Mouse (Mus musculus) T-helper 17 cell (primary cell): ENCODE data around the gene Plppr3.

Experiments
- in situ Hi-C, 2 experiments: fragments of 300-600 bp; cut with MboI, MseI; formaldehyde crosslinking; loops; 1 replicate in 1 of 2; 2 replicates in 1 of 2; pipeline ENCODE4 v1.15.1; 2025; ENCODE audit warnings: high pct_unique_total_duplicates in 2 of 2

Plppr3 gene

DNA sequence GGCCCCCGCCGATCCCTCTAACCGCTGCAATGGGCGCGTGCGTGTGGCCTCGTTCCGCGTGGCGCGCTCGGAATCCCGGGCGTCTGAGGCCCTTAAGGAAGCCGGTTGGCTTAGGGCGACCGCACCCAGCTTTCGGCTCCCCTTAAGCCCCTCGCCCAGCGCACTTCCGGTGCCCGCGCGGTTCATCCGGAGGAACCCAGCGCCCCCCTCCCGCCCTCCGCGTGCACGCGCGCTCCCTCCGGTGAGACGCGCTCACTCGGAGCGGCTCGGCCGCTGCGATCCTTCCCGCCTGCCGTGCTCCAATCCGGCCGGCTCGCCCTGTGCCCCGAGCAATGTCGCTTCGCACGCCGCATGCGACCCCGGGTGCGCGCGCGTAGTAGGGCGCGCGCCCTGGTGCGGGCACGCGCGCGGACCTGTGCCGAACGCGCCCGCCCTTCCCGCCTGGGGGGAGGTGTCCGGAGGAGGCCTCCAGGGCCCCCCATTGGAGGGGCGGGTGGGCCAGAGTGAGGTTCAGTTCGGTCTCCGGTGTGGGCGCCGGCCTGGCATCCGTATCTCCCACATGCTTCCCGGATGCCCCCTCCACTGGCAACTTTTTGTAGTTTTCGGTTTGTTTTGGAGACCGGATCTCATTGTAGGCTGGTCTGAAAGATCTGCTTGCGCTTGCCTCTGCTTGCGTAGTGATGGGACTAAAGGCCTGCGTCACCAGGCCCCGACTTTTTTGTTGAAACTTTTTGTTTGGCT lies 19.5 kb downstream of the Plppr3 start:
- in situ Hi-C loops = loop anchor here in 1 of 2 experiments (25.0 kb wide), 1 partner anchor 1268 kb away; the partner anchor contains the start of gene Syde1

DNA sequence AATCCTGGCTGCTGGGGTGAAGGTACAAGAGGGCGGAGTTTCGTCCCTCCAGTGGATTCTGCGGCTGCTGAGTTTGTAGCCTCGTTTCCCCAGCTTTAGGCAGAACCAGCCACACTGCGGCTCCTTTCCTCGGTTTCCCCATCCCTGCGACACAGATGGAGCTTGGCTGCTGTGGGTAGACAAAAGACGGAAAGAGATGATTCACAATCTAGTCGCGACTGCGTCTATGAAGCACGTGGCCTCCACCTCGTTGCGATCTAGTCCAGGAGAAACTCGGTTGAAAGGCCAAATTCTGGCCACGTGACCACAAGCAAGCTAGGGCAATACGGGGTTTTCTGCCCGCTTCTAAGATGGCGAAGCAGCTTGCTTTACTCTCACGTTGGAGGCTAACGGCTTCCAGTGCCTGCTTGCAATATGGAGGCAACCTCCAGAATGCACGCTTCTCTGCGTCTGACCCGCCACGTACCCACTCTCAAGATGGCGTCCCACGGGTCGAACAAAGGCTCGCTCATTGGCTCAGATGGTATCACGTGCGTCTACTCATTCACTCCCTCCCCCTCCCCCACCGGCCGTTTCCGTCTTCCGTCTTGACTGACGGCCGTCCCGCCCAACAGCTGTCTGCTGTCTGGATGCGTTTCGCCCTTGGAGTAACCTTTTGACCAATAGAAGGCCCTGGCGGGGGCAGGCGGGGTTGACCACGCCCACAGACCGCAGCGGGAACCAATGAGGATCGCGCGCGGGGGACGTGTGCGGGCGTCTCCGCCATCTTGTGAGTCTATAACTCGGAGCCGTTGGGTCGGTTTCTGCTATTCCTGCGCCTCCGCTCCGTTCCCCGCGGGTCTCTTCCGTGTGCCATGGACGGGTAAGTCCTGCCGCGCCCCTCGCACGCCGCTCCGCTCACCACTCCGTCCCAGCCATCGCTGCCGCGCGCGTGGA lies 20.3 kb downstream of the Plppr3 start, which contains the start of gene Ptbp1:
Gene Ptbp1 (plus strand): TSS at position 568 of the 936 bp plus-strand sequence.
- in situ Hi-C loops = loop anchor here in 1 of 2 experiments (25.0 kb wide), 1 partner anchor 1267 kb away; the partner anchor contains the start of gene Syde1

- in situ Hi-C loops = loop anchor here in 1 of 2 experiments (25.0 kb wide), 1 partner anchor 1266 kb away; the partner anchor contains the start of gene Syde1
Measured at GRCm38 (mm10) chr10:79853392-79853791, 21.0 kb downstream of the Plppr3 start.

DNA sequence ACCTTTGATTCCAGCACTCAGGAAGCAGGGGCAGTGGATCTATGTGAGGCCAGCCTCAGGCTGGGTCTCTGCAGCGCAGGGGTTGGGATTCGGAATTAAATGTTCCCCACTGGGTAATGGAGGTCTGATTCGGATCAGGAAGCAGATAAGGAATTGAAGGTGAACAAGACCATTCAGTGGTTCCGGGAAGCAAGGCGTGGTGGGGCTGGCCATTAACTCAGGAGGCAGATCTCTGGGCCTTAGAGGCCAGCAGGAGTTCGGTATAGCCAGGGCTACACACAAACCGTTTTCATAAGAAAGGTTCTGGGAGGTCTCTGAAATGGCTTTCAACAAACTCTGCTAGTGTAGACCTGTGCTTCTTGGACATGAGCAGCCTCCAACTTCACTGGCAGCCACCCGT lies 21.6 kb downstream of the Plppr3 start:
- in situ Hi-C loops = loop anchor here in 1 of 2 experiments (25.0 kb wide), 1 partner anchor 1266 kb away; the partner anchor contains the start of gene Syde1

DNA sequence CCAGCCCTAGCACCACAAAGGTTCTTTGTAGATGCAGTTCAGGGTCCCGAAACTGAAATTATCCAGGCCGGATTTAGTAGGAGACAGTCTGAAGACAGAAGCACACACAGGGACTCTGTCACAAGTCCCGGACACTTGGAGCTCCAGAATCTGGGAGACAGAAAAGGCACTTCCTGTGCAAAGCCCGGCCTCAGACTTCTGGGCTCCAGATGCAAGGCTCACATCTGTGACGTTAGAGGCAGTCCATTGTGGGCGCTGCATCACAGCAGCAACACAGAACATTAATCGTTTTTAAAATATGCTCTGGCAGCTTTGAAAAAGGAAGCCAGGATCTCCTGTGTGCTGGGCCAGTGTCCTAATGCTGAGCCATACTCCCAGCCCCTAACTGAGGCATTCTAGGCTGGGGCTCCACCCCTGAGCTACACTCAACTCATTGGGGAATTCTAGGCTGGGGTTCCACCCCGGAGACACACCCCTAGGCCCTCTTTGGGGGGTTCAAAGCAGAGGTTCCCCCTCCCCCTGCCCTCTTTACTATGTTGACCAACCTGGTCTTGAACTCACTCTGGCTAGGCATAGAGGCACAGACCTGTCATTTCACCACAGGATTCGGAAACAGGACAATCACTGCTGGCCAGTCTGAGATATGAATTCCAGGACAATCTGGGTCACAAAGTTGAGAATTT lies 22.2 kb downstream of the Plppr3 start:
- in situ Hi-C loops = loop anchor here in 1 of 2 experiments (25.0 kb wide), 1 partner anchor 1265 kb away; the partner anchor contains the start of gene Syde1

DNA sequence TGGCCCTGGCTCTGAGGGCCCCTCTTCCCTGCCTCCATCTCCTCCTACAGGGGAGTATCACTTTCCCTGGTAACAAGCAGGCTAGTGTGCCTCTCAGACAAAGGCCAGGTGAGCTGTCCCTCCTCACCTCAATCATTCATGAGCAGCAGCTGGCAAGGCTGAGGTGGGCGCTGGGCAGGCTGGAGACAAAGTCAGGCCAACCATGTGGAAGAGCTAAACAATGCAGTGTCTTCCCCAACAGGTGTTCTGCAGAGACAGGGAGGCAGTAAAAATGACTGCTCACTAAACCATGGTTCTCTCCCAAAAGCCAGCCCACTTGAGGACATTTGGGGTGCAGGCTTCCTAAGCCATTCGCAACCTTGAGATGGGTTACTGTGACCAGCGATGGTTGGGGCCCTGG lies 22.8 kb downstream of the Plppr3 start:
- in situ Hi-C loops = loop anchor here in 1 of 2 experiments (25.0 kb wide), 1 partner anchor 1264 kb away; the partner anchor contains the start of gene Syde1

- in situ Hi-C loops = loop anchor here in 1 of 2 experiments (25.0 kb wide), 1 partner anchor 1263 kb away; the partner anchor contains the start of gene Syde1
Measured at GRCm38 (mm10) chr10:79849941-79850628, 24.3 kb downstream of the Plppr3 start.

GRCm38 (mm10) chr10:79846553-79846952 lies 27.9 kb downstream of the Plppr3 start:
- in situ Hi-C loops = no loop called here

DNA sequence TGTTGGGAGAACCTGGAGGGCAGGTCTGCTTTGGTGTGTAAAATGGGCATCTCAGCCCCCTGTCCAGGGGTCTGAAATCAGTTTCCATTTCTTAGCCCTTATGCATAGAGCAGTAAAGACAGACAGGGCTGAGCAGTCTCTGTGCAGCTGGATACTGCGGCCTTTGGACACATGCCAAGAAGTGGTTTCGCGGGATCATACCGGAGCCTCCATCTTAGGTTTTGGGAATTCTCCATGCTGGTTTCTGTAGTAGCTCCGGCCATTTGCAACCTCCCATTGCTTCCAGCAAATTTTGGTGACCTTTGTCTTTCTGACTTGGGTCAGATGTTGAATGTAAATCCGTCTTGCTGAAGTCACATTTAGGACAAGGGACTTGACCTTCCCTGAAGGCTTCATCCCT lies 31.0 kb downstream of the Plppr3 start:
- in situ Hi-C loops = no loop called here

DNA sequence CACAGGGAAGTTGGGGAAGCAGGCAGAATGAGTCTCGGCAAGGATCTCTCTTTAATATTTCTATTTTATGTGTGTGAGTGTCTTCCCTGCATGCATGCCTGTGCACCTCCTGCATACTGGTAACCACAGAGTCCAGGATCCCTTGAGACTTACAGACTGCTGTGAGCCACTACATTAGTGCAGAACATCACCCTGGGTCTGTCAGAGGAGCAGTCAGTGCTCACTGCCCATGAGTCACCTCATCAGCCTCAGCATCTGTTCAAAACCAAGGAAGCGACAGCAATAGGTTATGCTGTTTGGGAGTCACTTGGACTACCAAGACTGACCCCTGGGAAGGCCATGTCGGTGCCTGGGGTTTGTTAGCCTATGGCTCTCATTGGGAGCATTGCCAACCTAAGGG lies 32.1 kb downstream of the Plppr3 start:
- in situ Hi-C loops = no loop called here

- in situ Hi-C loops = no loop called here
Measured at GRCm38 (mm10) chr10:79840644-79841551, 33.5 kb downstream of the Plppr3 start.

GRCm38 (mm10) chr10:79840091-79840490 lies 34.3 kb downstream of the Plppr3 start:
- in situ Hi-C loops = no loop called here

DNA sequence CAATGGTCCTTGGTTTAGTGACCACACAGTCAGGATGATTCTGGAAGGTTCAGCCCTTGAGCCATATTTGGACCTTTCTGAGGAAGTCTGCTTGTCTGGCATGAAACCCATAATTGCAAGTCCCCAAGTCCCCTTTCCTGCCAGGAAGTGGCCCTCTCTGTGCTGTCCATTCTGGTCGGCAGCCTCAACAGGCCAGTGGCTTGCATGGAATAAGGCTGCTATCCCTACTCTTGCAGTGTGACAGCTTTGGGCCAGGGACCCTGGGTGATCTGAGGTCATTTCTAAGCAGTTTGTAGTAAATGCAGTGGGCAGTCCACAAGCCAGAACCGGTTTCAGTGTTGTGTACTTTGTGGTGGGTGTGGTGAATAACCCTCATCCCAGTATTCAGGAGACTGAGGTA lies 36.3 kb downstream of the Plppr3 start:
- in situ Hi-C loops = loop anchor here in 1 of 2 experiments (10.0 kb wide), 1 partner anchor 87 kb away; the partner anchor contains the start of genes Arid3a and R3hdm4

DNA sequence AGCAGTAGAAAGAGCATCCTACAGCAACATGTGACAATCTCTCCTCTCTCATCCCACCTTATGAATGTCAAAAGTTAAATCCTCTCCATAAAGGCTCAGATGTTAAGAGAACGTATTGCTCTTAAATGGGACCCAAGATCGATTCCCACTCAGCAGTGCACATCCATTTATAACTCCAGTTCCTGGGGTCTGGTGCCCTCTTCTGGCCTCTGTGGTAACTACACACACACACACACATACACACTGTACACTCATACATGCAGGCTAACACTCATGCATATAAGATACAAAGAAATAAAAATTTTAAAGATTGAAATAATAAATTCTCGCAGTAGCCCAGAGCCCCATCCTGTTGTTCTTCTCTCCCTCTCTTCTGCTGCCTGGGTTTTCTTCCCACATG lies 37.5 kb downstream of the Plppr3 start:
- in situ Hi-C loops = loop anchor here in 1 of 2 experiments (10.0 kb wide), 1 partner anchor 88 kb away; the partner anchor contains the start of genes Arid3a and R3hdm4

- in situ Hi-C loops = loop anchor here in 1 of 2 experiments (10.0 kb wide), 1 partner anchor 90 kb away; the partner anchor contains the start of genes Arid3a and R3hdm4
Measured at GRCm38 (mm10) chr10:79834769-79835398, 39.5 kb downstream of the Plppr3 start.

GRCm38 (mm10) chr10:79832786-79833181 lies 41.6 kb downstream of the Plppr3 start:
- in situ Hi-C loops = loop anchor here in 1 of 2 experiments (10.0 kb wide), 1 partner anchor 92 kb away; the partner anchor contains the start of genes Arid3a and R3hdm4

- in situ Hi-C loops = loop anchor here in 1 of 2 experiments (10.0 kb wide), 1 partner anchor 93 kb away; the partner anchor contains the start of genes Arid3a and R3hdm4
Measured at GRCm38 (mm10) chr10:79832026-79832785, 42.2 kb downstream of the Plppr3 start.
